Mouse (Mus musculus): ENCODE measurements around the gene Dnajc4.
A peak's percentile ranks its signal among the peaks of the same experiment; 100 is the strongest.

Dnajc4 gene

DNA sequence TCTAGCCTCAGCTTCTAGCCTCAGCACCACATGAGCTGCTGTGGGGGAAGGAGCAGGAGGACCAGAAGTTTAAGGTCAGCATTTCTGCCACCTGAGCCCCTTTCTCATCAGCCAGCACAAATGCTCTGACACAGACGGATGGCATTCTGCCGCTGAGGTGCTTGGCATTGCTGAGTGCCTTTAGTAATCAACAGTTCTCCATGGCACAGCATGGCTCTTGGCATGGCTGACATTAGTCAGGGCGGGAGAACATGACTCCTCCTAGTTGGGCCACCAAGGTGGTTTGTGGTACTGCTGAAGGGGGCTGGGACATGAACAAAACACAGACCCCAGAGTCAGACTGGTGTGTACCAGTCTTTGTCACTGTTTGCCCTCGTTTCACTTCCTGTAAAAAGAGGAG, 44.2 kb downstream of the Dnajc4 start:
- DNase-seq (ENCODE audit: low read depth, low spot score): no peak

DNA sequence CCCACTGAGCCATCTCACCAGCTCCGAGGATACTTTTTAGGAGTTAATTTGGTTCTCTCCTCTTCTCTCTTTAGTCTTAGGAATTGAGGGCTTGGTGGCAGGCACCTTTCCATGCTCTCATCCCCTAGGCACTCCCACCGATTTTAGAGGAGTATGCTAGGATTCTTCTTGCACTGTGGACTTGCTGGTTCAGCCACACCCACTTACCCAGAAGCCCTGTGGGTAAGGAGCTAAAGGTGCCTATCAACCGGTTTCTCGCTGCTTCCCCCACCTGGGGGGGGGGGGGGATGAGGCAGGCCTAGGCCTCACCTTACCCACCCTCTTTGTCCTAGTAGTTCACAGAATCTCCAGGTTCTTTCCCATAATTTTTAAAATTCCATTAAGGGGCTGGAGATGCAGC, 44.6 kb downstream of the Dnajc4 start:
- no peak for DNase-seq (ENCODE audit: low read depth, low spot score)

DNA sequence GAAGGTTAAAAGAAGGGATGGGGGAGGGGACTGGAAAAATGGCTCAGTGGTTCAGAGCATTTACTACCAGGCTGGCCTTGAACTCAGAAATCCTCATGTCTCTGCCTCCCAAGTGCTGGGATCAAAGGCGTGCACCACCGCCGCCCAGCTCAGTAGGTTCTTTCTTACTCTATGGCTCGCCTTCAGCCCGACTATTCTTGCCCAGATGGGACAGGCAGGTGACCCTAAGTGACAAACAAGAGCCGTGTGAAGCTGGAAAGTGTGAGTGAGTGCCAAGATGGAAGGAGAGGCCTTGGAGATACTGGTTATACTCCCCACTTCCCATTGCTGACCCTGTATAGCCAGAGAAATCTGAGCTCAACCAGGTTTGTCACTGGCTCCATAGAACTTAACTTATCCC, 48.7 kb downstream of the Dnajc4 start:
- no peak for DNase-seq (ENCODE audit: low read depth, low spot score)

DNA sequence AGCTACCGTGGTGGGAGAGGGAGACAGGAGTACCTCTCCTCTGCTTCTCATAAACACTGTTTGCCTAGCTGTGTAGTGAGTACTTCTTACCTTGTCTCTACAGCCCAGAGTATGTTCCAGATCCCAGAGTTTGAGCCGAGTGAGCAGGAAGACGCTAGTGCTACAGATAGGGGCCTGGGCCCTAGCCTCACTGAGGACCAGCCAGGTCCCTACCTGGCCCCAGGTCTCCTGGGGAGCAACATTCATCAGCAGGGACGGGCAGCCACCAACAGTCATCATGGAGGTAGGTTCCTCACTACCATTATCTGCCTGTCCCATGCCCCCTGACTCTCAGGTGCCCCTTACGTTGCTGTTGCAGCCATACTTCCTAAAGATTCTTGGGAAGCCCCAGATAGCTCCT, 49.6 kb downstream of the Dnajc4 start:
- DNase-seq (ENCODE audit: low read depth, low spot score): peak; percentile 26

DNA sequence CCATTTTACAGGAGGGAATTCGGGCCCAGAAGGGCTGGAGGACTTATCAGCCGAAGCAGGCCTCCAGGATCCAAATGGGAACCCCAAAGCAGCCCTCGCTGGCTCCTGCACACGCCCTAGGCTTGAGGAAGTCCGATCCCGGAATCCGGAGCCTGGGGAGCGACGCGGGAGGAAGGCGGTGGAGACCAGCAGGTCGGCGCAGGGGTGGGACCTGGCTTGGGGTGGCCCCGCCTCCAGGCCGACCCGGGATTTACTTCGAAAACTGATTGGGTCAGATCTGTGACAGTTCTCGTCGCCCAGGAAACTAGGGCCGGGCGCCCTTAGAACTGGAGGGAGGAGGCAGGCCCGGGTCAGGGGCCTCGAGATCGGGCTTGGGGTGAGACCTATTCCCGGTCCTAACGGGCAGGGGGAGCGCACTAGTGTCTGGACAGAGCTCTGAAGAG, 50.1 kb downstream of the Dnajc4 start, which contains the start of gene Gpr137:
Gene Gpr137, minus strand, starts transcription at position 232 of the 443 bp plus-strand sequence.
- peak; percentile 92 for DNase-seq (ENCODE audit: low read depth, low spot score)

DNA sequence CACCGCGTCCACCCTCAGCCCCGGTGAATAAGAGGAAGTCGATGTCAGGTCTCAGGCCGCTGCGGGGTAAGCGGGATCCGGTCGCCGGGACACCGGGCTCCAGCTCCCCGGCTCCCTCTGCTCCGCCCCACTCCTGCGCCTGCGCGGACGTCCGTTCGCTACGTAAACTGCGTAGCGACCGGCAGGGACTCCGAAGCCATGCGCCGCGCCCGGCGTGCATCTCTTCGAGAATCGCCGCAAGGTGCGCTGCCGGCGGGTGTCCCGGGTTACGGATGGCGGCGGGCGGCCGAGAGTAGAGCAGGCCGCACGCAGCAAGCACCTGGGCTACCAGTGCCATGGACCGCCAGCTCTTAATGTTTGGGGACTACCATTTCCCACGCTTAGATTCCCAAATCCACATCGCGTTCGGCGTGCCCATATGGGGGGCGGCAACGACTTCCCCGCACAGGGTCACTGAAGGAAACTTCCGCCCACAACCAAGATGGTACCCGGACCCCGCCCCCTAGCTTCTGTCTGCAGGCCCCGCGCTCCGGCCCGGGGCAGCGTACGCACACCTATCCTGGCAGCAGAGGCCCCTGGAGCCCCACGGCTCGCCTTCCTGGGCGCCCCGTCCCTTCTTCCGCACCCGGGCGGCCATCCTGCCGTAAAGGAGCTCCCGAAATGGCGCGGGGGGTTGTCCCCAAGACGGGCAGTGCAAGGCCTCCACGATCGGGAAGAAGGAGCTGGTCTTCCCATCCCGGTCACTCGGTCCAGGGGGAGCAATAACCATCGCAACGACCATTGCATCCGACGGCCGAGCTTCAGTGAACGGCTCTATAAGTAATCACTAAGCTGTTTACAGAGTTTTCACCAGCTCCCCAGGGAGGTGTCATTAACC, 50.8 kb downstream of the Dnajc4 start, which contains the start of gene Bad:
Gene Bad, plus strand, starts transcription at position 490 of the 877 bp plus-strand sequence.
- peak; percentile 94 for DNase-seq (ENCODE audit: low read depth, low spot score)

DNA sequence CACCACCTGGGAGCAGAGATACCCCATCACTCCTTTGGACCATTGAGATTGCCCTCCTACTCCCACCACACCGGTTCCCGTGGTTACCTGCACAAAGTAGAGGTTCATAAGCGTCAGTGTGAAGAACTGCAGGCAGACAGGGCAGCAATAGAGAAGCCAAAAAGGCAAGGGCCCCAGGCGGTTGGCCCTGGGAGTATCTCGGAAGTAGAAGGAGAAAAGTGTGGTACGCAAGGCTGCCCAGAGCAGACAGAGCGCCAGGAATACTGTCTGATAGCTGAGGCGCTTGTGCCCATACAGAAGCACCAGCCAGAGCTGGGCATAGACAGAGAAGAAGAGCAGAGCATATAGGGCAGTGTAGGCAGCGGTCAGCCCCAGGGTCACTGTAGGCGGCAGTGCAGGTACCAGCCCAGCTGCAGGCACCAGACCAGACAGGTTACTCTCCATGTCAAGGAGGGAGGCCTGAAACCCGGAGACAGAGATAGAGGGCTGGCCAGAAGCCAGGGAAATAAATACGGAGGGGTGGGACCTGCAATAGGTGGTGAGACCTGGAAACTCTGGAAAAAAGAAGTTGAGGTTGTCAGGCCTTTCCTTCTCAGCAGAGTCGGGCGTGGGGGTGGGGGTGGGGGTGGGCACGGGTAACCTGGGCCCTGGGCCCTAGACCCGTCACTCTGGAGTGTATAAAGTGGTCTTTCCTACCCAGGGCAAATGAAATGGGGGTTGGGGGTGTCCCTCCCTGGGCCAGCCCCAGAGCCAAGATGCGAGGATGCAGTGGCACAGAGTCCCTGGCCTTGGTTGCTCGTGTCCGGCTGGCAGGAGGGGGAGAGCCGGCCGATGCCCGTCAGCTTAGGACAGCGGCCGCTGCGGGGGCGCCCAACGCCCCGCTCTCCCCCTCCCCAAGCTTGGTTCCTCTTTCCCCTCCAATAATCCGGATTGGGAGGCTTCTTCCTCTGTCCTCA, 51.7 kb downstream of the Dnajc4 start:
- no peak for DNase-seq (ENCODE audit: low read depth, low spot score)

DNA sequence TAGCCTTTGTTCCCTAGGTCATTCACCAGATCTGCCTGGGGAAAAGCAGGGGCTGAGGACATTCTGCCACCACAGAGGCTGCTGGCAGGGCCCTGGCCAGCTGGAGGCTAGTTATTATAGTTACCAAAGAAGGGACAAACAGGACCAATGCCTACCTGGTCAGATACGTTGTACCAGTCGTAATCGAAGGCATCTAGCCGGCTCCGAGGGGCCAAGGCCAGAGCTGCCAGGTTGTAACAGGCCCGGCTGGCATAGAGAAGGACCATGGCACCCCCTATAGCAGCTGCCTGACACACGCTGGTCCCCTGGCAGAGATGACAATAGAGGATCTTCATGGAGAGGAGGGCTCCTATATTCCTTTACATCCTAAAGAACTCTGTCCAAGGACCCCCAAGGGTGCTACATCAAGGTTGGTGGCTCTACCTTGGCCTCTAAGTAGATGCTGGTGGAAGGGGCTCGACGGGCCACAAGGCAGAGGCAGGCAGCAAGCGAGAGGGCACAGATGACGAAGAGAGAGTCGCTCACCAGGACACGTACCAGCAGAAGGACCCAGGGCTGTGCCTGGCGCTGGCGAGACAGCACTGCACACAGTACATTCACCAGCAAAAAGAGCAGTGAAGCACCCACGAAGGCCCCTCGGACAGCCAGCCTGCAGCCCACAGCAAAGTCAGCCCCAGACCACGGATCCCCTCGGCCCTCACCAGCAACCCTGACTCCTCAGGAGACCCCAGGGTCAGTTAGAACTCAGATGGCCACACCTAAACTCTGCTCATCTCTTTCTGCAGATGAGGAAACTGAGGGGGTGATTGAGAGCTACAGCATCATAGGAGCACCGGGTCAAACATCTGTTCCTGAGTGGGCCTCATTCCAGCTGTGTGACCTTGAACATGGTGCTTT, 53.0 kb downstream of the Dnajc4 start:
- no peak for DNase-seq (ENCODE audit: low read depth, low spot score)
